Mouse (Mus musculus) liver, postnatal 0 days (tissue): Measurements from ENCODE around the gene Hmga1.

ENCODE experiments used
- CTCF ChIP-seq: sonication (generic); IDR thresholded peaks from 2 replicates; pipeline ENCODE4 v1.5.1; 2016; ENCODE audit warnings: antibody characterized with exemption, low read depth
- EP300 ChIP-seq: IDR thresholded peaks from 2 replicates; pipeline ENCODE4 v1.6.1; 2016; ENCODE audit warnings: antibody characterized with exemption, low read depth, mild to moderate bottlenecking

GRCm38 (mm10) chr17:27541984-27542383 is 14.3 kb upstream of the Hmga1 start:
- TF ChIP-seq CTCF (no peak), EP300 (no peak)
